Mouse (Mus musculus): Measurements from ENCODE around the gene Gm13283.
"Not testable (repeated sequence)": the region's sequence is repeated elsewhere in the genome, so short reads cannot be mapped to it uniquely, and the experiment has no call there.

GRCm38 (mm10) chr4:88762341-88762740 lies 2.4 kb downstream of the Gm13283 start:
- TF ChIP-seq ZC3H11A (IDR thresholded peaks at IDR 0.05; ENCODE audit: borderline replicate concordance, low read depth, low read length); CHD2 (IDR thresholded peaks at IDR 0.05; ENCODE audit: low read depth, low read length); HCFC1 (IDR thresholded peaks at IDR 0.05; ENCODE audit: borderline replicate concordance, insufficient read depth, low read length); ZNF384 (IDR thresholded peaks at IDR 0.05; ENCODE audit: low read depth, low read length): not testable (repeated sequence)
